Mouse (Mus musculus) left cerebral cortex, postnatal 25 days (tissue): ENCODE results near the gene Zbtb26. TPM values are rescaled to one million over a fixed set of nuclear protein-coding genes. Genes with fewer than 3 reads are reported as not detected.

Experiments used
- DNase-seq, 2 experiments: peaks; one replicate each; pipeline ENCODE4 v3.0.0; 2022; ENCODE audit warnings: low spot score in 2 of 2, mixed read lengths in 1 of 2
- intact Hi-C: fragments of 180-260 bp; cut with DNase I; formaldehyde crosslinking; loops from one replicate; pipeline ENCODE4 v1.15.1; 2025
- total RNA-seq, 2 experiments: library from RNA; stranded (reverse); gene quantifications; 2 replicates each; pipeline ENCODE4 v1.2.3; 2021

The Zbtb26 gene
- total RNA-seq, 2 experiments from 2014 or later = 9.7 to 10.4 TPM

GRCm38 (mm10) chr2:37382921-37383320 is 60.0 kb downstream of the Zbtb26 start:
- intact Hi-C loops = loop anchor here (5.0 kb wide), 1 partner anchor 104 kb away; no protein-coding TSS in a partner anchor
- DNase-seq = peak; percentile 21 to 35

Other genes with a start within 250 kb of the Zbtb26 start
- not detected for gene Olfr366, start 231.6 kb downstream of the Zbtb26 start, total RNA-seq
- not detected for gene Olfr368, start 116.6 kb downstream of the Zbtb26 start, total RNA-seq
- gene Pdcl, start 83.8 kb downstream of the Zbtb26 start, total RNA-seq = 10 to 100 TPM; 23.8 to 26.3 TPM
- gene Rc3h2, start 20.2 kb downstream of the Zbtb26 start, total RNA-seq = 10 to 100 TPM; 84.5 to 97.3 TPM
- gene Zbtb6, start within 50 bp of the Zbtb26 start, total RNA-seq = 10 to 100 TPM; 14.1 TPM
- 10 to 100 TPM; 94.7 to 96.2 TPM for gene Rabgap1, start 144 bp upstream of the Zbtb26 start, total RNA-seq
- 1 to 10 TPM; 5.7 to 7.5 TPM for gene Gpr21, start 73.2 kb upstream of the Zbtb26 start, total RNA-seq